Mouse (Mus musculus) subcutaneous adipose tissue, adult 2 months (tissue): ENCODE results near the gene Shisa6. TPM values are rescaled to one million over a fixed set of nuclear protein-coding genes. Genes with fewer than 3 reads are reported as not detected.

Source experiments
- polyA plus RNA-seq: library from polyadenylated mRNA; depleted of rRNA; stranded (reverse); fragments of >200 nt; gene quantifications from 2 replicates; pipeline ENCODE4 v1.2.3, GENCODE M21; 2012; ENCODE audit warnings: low replicate concordance; rRNA removed

The Shisa6 gene
- 0.16 and 0.39 TPM in 2 replicates for polyA plus RNA-seq

GRCm38 (mm10) chr11:66525371-66526045 is at the start of gene Shisa6:
TSS of gene Shisa6 (minus strand) at chr11:66525964.

GRCm38 (mm10) chr11:66167801-66168651 is 357.7 kb downstream of the Shisa6 start, which contains the start of gene Dnah9:
TSS of gene Dnah9 (minus strand) at chr11:66168551.

